Mouse (Mus musculus) left cerebral cortex, adult 8-10 months (tissue): ENCODE results near the gene Pknox2. TPM values are rescaled to one million over a fixed set of nuclear protein-coding genes. Genes with fewer than 3 reads are reported as not detected.

ENCODE experiments used
- DNase-seq, 2 experiments: peaks; one replicate each; pipeline ENCODE4 v3.0.0; 2022; ENCODE audit warnings: low spot score in 2 of 2
- total RNA-seq, 4 experiments: library from RNA; stranded (reverse); gene quantifications; 2 replicates each; pipeline ENCODE4 v1.2.4; 2022

Pknox2 gene
- total RNA-seq, 4 experiments from 2014 or later: 74.9 to 86.8 (median 78.3) TPM

- DNase-seq: no peak
Measured at GRCm38 (mm10) chr9:36999393-36999792, 147.8 kb downstream of the Pknox2 start.

- DNase-seq: no peak
Measured at GRCm38 (mm10) chr9:36990626-36991368, 156.4 kb downstream of the Pknox2 start.

DNA sequence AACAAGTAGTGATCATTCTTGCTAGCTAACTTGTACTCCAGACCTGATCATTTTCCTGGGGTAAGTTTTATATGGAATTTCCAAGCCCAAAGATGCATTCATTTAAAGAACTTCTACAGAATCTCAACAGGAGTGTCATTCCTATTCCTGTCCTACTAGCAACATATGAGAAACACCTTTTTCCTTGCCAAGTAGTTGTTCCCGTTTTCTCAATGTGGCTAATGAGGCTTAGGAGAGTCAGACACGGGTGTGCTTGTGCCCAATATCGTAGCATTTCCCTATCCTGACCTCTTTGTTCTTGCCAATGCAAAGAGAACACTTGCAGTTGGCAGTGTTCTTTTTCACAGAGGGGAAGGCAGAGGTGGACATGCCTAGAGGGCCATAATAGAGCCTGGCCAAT lies 157.2 kb downstream of the Pknox2 start:
- DNase-seq: no peak

DNA sequence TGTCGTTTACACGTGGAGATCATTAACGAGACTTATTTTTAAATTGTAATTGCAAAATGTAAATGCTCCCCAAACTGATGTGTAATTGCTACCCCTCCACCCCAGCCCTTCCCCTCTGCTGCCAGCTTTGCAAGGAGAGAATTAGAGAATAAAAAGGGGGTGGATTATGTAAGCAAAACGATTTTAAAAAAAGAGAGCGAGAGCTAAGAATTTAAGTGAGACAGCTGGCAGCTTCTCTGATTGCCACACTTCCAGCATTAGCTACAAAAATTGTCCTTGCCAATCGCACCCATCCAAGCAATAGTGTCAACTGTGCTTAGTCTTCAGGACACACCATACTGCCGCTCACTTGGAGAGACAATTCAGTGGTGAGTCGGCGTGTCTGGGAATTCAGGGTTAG lies 162.0 kb downstream of the Pknox2 start:
- DNase-seq: peak in 1 of 2 experiments; percentile 81

DNA sequence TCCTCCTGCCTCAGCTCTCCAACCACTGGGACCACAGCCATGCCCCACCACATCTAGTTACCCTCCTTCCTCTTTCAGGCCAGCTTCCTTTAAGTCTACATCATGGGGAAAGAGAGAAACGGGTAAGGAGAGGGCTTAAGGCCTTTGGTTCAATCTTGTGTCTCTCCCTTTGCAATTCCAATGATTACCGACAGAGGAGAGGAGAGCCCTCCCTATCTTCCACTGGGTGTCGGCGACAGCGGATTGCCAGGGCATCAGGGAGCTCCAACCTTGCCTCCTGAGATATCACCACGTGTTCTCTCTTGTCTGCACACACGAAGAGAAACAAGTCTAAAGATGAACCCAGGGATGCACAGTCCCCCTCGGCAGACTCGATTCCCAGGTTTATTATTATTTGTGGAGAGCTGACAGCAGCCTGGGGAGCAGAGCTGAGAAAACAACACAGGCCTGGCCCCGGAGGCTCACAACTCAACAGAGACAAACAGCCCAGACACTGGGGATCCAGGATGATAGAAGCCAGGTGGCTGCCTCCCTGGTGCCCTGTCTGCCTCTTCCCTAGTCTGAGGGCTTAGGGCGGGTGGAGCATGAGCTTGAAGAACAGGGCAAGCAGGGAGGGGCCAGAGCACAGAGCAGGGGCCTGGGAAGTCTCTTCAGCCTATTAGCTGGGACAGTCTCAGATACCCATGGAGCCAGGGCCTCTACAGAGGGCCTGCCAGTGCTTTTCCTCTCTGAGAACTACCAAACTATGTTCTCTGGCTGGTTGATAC lies 170.4 kb downstream of the Pknox2 start:
- no peak for DNase-seq

DNA sequence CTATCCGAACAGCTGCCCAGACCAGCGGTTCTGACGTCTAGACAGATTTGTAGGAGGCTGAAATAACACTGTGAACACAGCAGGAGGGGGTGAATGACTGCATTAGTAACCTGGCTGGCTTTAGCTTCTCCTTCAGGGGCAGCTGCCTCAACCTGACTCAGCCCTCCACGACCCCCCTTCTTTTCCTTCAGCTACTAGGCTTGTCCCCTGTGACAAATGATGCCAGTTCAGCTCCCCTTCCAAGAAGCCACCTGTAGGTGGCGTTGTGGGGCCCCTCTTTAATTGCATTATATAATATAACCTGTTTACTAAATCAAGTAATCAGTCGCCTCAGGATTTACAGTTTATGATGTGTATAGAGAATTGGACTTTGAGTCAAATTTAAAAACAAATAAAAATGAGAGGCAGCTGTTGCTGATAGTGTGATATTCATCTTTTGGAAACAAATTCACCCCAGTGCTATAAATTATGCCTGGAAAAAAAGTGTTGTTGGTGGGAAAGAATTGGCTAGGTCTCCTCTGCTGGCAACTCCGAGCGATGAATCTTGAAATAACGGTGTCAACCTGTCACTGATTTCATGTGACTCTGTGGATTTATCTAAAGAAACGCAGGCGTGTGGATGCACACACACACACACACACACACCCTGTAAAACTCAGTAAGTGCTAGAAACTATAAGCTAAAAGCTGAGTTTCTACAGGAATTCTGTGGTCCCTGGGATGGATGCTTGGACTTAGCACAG lies 173.6 kb downstream of the Pknox2 start:
- DNase-seq: peak in 1 of 2 experiments; percentile 50

- DNase-seq: no peak
Measured at GRCm38 (mm10) chr9:36972089-36972488, 175.1 kb downstream of the Pknox2 start.

- DNase-seq: no peak
Measured at GRCm38 (mm10) chr9:36971066-36971465, 176.1 kb downstream of the Pknox2 start.

DNA sequence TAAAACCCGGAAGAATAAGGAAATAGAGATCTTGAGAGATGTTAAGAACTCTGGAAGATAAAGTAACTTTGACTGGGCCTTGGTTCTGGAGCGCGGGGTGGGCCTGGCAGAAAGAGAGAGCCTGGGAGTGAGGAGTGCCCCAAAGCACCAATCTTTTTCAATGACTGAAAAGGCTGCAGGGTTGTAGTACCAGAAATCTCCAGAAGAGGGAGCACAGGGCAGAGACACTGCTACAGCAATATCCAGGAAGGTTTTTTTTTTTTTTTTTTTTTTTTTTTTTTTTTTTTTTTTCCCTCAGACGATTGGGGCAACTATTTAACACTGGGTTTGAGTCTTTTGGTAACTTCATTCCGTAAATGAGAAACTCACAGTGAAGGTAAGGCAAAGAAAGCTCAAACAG lies 176.6 kb downstream of the Pknox2 start:
- peak; percentile 63 to 73 for DNase-seq

GRCm38 (mm10) chr9:36969131-36969530 lies 178.1 kb downstream of the Pknox2 start:
- DNase-seq: no peak

DNA sequence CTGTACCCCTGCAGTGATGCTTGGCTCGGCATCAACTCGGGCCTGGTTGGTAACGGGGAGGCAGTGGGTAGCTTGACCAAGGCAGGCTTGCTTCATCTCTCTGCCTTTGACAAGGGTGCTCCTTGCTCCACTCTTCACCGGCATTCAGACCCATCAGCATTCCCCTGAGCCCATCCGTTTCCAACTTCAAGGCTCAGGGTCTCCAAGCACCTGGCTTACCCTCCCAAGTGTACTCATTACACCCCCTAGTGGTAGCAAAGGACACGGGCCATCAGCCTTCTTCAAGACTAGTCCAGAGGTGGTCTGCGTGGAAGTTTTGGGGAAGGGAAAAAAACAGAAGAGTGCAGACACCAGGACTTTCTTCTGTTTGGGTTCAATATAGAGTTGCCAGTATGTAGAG lies 178.5 kb downstream of the Pknox2 start:
- no peak for DNase-seq

GRCm38 (mm10) chr9:36968236-36968635 lies 179.0 kb downstream of the Pknox2 start:
- DNase-seq: no peak

DNA sequence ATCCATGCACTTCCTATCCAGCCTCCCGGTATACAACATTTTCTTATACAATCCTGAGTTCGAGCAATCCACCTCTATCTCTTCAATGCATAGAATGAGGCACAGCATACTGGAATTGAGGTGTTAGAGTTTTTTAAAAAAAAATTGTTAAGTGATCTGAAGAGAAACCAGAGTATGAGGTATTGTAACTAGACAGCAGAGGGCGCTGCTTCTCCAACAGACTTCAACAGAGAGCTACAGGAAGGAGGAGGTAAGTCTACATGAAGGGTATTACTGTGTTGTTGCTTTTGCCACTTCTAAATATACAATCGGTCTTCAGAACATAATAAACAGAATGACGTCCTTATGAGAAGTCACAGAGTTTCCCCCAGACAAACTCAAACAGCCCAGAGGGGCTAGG lies 181.5 kb downstream of the Pknox2 start:
- DNase-seq: no peak

- no peak for DNase-seq
Measured at GRCm38 (mm10) chr9:36964230-36964629, 183.0 kb downstream of the Pknox2 start.

GRCm38 (mm10) chr9:36963512-36963911 lies 183.7 kb downstream of the Pknox2 start:
- DNase-seq: no peak

GRCm38 (mm10) chr9:36961874-36962273 lies 185.3 kb downstream of the Pknox2 start:
- DNase-seq: no peak

- no peak for DNase-seq
Measured at GRCm38 (mm10) chr9:36961153-36961552, 186.1 kb downstream of the Pknox2 start.

DNA sequence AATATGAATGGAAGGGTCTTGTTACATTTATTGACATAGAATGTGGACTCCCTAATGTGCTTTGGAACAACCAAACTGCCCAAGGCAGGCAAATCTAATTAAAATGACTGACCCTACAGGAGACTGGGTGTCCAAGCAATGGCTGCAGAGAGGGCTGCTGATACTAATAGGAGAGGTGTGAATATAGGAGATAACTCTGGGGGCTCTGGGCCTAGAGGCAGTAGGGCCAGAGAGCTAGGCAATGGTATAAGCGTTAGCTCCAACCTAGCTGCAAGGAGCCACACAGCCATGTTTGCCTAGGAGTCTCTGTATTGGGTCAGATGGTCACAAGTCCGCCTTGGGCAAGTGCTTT lies 196.1 kb downstream of the Pknox2 start:
- no peak for DNase-seq

DNA sequence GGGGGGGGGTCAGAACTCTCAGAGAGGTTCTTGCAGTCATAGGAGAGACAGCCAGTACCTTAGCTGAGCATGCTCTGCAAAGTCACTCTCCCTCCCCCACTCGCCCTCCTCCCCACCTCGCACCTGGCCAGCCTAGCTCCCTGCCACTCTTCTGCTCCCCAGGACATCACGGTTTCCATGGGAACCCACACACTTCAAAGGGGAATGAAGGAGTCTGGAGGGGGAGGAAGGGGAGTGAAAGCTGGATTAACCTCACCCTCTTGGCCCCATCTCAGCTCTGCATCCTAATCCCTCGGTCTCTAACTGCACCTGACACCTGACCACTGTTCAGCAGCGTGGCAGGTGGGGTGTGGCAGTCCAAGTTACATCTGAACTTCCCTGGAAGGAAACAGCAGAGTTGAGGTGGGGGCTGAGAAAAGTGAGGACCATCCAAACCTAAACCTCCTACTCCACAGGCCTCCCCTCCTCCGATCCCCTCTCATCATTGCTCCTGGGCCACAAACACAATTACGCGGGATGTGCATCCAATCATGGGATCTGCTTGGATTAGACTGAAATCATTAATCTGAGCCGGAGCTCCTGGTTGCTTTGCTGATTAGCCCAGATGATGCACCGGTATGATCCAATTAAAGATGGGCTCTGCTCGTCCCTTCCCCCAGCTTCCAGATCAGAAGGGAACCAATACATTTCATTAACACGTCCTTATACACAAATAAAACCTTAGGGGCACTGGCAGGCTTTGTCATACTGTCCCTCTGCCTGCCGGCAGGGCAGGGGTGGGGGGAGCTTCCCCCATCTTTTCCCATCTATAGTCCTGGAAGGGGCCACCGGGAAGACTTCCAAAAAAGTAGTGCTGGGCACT lies 196.7 kb downstream of the Pknox2 start:
- no peak for DNase-seq

- DNase-seq: no peak
Measured at GRCm38 (mm10) chr9:36948181-36948580, 199.0 kb downstream of the Pknox2 start.

DNA sequence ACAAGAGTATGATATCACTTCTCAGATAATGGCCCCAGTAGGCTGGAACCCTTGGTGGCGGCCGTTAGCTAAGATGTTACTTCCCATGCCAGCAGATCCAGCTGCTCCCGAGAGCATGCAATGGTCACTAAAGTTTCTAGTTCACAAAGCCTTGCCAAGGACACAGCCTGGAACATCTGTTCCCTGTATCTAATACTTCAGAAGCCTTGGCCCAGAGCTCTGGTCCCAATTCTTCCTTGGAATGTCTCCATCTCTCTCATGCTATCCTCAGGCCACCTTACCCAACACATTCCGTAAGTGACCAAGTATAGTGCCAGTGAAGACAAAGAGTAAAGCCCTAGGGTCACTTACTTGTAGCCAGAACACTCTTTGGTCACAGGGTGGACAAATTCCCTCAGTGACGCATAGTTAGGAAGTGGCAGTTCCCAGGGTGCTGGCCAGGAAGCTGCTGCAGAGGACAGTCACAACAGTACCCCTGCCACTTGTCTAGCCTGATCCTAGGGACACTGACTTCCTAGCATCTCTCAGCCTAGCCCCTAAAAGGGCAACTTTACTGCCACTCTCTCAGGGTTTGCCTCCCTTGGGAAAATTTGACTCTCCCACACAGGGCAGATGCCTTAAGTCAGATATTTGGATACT lies 200.0 kb downstream of the Pknox2 start:
- no peak for DNase-seq
